Mouse (Mus musculus) mesoderm, embryonic 11.5 days (tissue): ENCODE measurements around the gene Msh3.
A peak's percentile ranks its signal among the peaks of the same experiment; 100 is the strongest.
"Not testable (repeated sequence)": the region's sequence is repeated elsewhere in the genome, so short reads cannot be mapped to it uniquely, and the experiment has no call there.

Experiments
- DNase-seq: peaks from one replicate; pipeline ENCODE4 v3.0.0-alpha.2; 2012; ENCODE audit warnings: low read depth, low spot score

Gene Msh3

GRCm38 (mm10) chr13:92252331-92252730, 102.5 kb downstream of the Msh3 start:
- no peak for DNase-seq

DNA sequence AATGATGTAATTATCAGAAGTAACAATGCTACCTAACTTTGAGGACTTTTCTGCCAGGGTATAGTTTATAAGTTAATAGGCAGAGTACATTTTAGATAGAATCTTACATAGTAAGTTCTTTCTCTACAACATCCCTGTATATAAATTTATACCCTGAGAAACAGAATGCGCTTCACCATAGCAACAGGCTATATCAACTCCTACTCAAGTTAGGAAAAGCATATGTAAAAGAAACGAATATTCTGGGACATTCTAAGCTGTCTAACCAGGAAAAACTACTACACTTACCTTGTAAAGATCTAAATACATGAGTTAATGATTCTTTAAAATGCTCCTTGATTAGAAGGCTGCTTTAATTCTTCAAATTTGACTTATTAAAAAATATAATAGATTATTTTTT, 107.2 kb downstream of the Msh3 start:
- DNase-seq: no peak

GRCm38 (mm10) chr13:92246966-92247365, 107.8 kb downstream of the Msh3 start:
- no peak for DNase-seq

DNA sequence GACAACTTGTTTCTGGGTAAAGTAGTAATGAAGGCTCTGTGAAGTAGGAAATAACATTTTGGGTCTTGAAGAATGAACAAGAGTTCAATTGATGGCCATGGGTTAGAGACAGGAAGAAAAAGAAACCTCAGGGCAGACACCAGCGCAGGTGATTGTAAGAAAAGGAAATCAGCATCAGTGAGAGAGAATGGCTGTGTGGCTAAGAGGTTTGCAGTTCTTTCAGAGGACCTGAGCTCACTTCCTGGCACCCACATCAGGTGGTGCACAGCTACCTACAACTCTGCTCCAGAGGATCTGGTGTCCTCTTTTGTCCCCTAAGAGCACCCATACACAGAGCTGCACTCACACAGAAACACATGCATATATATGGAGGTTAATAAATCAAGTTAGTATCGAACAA, 110.1 kb downstream of the Msh3 start:
- no peak for DNase-seq

DNA sequence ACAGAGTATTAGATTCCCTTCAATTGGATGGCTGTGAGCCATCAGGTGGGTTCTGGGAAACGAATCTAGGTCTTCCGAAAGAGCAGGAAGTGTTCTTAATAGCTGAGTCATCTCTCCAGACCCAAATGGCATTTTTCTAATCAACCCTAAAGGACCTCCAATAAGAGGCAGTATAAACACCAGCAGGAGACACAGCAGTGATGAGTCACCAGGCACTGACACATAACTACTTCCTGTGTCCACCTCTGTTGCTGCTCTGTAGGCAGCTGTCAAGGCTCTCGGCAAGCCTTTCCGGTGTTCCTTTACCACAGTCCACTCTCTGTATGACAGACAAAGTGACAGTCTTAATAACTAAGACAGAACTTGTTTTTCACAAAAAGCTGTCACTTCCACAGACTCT, 113.4 kb downstream of the Msh3 start:
- peak; percentile 8 for DNase-seq

DNA sequence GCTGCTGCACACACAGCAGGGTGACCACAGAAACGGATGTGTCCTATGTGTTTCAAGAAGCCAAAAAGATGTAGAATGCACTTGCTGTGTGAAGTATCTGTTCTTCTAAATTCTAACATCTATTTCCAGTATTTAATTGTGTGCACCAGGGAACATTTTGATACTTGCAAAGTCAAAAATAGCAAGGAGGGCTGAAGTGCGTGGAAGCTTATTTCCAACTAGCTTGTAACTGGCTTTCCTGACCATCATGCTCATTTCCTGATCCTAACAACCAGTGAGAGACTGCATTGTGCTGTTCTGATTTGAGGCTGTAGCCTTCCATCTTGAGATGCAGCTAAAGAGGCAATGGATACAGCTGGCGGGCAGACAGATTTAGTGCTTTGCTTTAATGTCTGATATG, 116.9 kb downstream of the Msh3 start:
- no peak for DNase-seq

- DNase-seq: no peak
Measured at GRCm38 (mm10) chr13:92237016-92237415, 117.8 kb downstream of the Msh3 start.

DNA sequence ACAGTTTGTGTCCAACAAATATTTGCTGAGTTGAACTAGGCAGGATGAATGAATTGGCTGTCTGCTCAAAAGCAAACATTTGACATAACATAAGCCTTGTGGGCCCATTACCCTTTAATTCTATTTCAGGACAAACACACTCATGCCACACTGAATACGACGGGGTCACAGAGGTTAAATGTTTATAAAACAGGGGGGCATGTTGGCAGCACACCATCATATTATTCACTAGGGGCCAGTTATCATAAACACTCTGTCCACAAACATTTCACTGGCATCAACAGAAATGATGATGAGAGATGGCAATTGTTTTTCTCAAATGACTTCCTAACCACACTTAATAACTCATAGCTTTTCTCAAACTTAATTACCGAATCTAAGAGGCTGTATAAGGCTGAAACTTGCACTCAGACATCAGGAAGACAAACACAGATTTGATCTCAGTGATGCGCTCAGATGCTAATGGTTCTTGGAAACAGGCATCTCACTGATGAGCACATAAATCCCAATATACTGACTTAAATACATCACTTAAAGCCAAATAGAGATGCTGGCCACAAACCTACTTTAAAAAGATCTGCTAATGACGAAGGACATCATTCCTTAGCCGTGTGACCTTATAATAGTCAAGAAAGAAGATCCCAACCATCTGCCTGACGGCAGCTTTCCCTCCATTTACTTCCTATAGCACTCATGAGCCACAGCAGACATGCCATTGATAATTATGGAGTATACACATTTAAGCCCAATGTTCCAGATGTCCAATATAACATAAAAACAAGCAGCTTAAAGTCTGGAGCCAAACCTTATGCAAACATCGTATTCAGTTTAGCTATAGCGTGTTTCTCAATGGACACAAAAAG, 122.5 kb downstream of the Msh3 start:
- DNase-seq: no peak

DNA sequence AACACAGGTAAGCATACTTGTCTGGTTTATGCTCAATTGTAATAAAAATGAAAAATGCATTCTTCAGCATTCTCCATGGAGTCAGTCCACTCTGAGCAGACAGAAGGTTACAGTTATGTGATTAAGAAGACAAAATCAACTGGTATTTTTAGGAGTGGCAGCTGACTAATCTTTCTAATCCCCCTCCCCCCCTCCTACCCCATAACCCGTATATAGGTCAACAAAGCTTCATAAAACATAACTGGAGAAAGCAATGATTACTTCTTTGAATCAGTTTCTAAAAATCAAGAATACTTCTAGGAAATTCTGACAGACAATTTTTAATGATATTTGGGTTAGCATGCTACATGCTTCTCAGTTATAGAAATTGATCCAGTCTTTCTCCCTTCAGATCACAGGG, 126.8 kb downstream of the Msh3 start:
- no peak for DNase-seq

GRCm38 (mm10) chr13:92223567-92223966, 131.2 kb downstream of the Msh3 start:
- DNase-seq: no peak

DNA sequence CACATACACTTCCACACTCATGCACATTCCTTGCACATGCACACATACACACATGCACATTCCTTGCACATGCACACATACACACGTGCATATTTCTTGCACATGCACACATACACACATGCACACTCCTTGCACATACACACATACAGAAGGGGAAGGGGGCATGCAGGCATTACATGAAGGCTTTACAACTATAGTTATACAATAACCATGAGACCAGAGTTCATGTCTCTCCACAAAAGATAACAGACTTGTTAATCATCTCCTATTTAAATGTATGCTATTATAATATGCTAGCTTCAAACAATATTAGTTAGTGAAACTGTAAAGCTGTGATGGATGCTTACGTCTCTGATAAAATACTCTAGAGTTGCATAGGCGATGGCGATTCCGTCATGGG, 132.0 kb downstream of the Msh3 start:
- DNase-seq: no peak

DNA sequence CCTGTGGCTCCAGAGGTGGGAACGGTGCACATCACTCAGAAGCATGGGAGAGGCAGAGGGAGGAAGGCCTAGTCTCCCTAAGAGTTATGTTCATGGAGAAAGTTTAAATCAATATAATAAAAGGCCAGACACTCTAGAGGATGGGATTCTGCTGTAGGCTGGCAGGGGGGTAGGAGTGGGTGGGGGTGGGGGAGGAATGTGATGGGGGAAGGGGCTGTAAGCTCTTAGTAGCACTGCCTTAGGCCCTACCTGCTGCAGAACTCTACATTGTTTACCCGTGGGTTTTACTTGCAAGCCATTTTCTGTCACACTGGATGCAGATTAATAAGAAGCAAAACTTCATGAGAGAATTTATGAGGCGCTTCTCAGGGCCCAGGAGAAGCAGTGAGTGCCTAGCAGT, 135.0 kb downstream of the Msh3 start:
- DNase-seq: no peak

DNA sequence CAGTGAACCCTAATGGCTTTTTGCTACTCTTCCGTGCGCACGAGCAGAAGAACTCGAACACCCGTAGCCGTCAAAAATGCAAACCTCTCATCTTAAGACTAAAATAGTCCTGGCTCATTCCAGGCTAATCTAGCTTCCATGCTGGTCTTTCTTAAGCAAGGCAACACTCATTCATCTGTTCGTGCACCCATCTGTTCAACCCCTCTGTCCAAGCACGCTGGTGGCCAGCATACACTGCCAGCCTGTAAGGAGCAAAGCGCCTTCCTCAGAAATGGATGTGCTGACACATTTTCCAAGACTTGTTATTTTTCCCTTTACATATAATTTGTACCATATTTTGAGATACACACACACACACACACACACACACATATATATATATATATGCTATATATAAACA, 137.6 kb downstream of the Msh3 start:
- DNase-seq: no peak

GRCm38 (mm10) chr13:92196860-92197259, 157.9 kb downstream of the Msh3 start:
- DNase-seq: no peak

DNA sequence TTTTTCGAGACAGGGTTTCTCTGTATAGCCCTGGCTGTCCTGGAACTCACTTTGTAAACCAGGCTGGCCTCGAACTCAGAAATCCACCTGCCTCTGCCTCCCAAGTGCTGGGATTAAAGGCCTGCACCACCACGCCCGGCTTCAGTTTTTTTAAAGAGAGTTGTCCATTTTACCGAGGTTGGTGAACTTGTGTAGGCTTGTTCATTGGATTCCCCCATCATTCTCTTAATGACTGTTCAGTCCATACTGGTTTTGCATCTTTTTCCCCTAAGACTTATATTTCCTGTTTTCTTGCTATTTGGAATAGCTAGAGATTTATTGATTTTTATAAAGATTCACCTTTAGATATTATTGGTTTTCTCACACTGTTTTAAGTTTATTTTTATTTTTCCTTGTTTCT, 161.0 kb downstream of the Msh3 start:
- not testable (repeated sequence) for DNase-seq

DNA sequence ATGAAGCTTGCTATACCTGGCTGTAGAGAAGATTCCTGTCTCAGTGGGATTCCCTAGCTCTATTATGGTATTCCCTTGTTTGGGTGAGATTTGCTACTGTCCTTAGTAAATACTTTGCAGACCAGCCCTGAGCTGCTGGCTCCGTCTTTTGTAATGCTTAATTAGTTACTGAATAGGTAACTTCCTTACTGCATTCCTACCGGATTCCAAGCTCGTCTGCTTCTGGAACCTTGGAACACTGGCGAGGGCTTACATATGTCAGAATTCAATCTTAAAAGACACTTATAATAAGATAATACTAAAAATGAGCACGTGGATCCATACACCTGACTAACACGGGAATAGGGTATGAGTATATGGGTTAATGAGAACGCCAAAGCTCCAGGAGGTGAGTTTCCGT, 182.1 kb downstream of the Msh3 start:
- not testable (repeated sequence) for DNase-seq
